Mouse (Mus musculus) ES-E14 (cell line): ENCODE measurements around the gene Ncapd3.

Source experiments
- CHD2 ChIP-seq: IDR thresholded peaks from 2 replicates; pipeline ENCODE4 v1.6.1; 2014; ENCODE audit warnings: mild to moderate bottlenecking, low read depth, low read length, inconsistent platforms
- MAFK ChIP-seq: IDR thresholded peaks from 2 replicates; pipeline ENCODE4 v1.6.1; 2014; ENCODE audit warnings: mild to moderate bottlenecking, low read depth, low read length, inconsistent platforms; ENCODE audit not compliant: insufficient read depth
- ZNF384 ChIP-seq: IDR thresholded peaks from 2 replicates; pipeline ENCODE4 v1.6.1; 2012; ENCODE audit warnings: low read depth, low read length, inconsistent platforms

DNA sequence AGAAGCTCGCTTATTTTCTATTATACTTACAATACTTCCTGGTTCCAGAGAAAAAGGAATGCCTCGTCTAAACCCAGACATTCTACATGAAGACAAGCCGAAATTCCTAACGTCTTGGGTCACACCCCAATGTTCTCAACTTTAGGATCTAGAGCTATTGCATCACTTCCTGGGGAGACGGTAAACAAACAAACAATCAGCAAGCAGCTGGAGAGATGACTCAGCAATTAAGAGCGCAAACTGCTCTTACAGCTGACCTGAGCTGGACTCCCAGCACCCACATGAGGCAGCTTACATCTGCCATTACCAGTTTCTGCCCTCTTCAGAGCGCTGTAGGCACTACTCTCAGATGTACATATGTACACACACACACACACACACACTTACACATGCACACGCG is 91.3 kb downstream of the Ncapd3 start:
- TF ChIP-seq MAFK (peak; percentile 91), ZNF384 (no peak), CHD2 (no peak)
